Mouse (Mus musculus) lung, adult 2 months (tissue): ENCODE measurements around the gene Jmjd1c.

Experiments
- CTCF ChIP-seq: fragments of 200-500 bp; IDR thresholded peaks from 2 replicates; pipeline ENCODE4 v1.5.1; 2011; ENCODE audit warnings: mild to moderate bottlenecking, low read length, control low read depth; ENCODE audit not compliant: insufficient read depth
- POLR2A ChIP-seq: fragments of 200-500 bp; IDR thresholded peaks from 2 replicates; pipeline ENCODE4 v1.6.1; 2011; ENCODE audit warnings: low read depth, mild to moderate bottlenecking, control low read depth, low read length, borderline replicate concordance; ENCODE audit errors: extremely low read depth

- TF ChIP-seq CTCF (no peak), POLR2A (no peak)
Measured at GRCm38 (mm10) chr10:67197829-67198228, 101.9 kb downstream of the Jmjd1c start.
